Mouse (Mus musculus) forebrain, embryonic 16.5 days (tissue): Measurements from ENCODE around the gene Rint1. TPM values are rescaled to one million over a fixed set of nuclear protein-coding genes. Genes with fewer than 3 reads are reported as not detected.

ENCODE experiments used
- ATAC-seq: fragments of 200-750 bp; cut with Nextera tagmentation; 2 replicates; pipeline ENCODE4 v1.8.0; 2017; ENCODE audit warnings: mild to moderate bottlenecking, moderate library complexity
- H3K27ac ChIP-seq: fragments of 300-500 bp; sonication (generic); 2 replicates; pipeline ENCODE4 v1.5.1; 2014; ENCODE audit warnings: low read length, control low read depth
- H3K27me3 ChIP-seq: fragments of 300-500 bp; sonication (generic); replicated peaks from 2 replicates; pipeline ENCODE4 v1.6.1; 2014; ENCODE audit warnings: low read length; ENCODE audit not compliant: control insufficient read depth, insufficient read depth
- H3K36me3 ChIP-seq: fragments of 300-500 bp; sonication (generic); 2 replicates; pipeline ENCODE4 v1.6.1; 2014; ENCODE audit not compliant: control insufficient read depth, insufficient read depth
- H3K4me1 ChIP-seq: fragments of 300-500 bp; sonication (generic); replicated peaks from 2 replicates; pipeline ENCODE4 v1.6.1; 2014; ENCODE audit warnings: low read length; ENCODE audit not compliant: control insufficient read depth, insufficient read depth
- H3K4me2 ChIP-seq: fragments of 300-500 bp; sonication (generic); 2 replicates; pipeline ENCODE4 v1.6.1; 2014; ENCODE audit warnings: mild to moderate bottlenecking, low read length, control low read depth
- H3K4me3 ChIP-seq: fragments of 300-500 bp; sonication (generic); replicated peaks from 2 replicates; pipeline ENCODE4 v1.5.1; 2014; ENCODE audit warnings: mild to moderate bottlenecking, low read length, control low read depth
- H3K9ac ChIP-seq: fragments of 300-500 bp; sonication (generic); replicated peaks from 2 replicates; pipeline ENCODE4 v1.6.1; 2014; ENCODE audit warnings: low read depth, low read length, control low read depth
- H3K9me3 ChIP-seq: fragments of 300-500 bp; sonication (generic); 2 replicates; pipeline ENCODE4 v1.6.1; 2016; ENCODE audit warnings: low read length; ENCODE audit not compliant: control insufficient read depth
- WGBS: fragments of 180-500 bp; shearing (Covaris S2); extraction: QIAGEN DNeasy Blood & Tissue Kit; methylation state at CpG from one replicate; pipeline ENCODE4 v1.1.7; 2014; 5-methylcytosine and 5-hydroxymethylcytosine counted together
- polyA plus RNA-seq: library from polyadenylated mRNA; unstranded; fragments of >200 nt; fragmentation: Nextera tagmentation; extraction: Ambion mirVana; gene quantifications from 2 replicates; pipeline ENCODE4 v1.2.1, GENCODE M21; 2015

Gene Rint1
- polyA plus RNA-seq, 1 experiment from 2014 or later: 28.4 TPM

GRCm38 (mm10) chr5:23858643-23859042 is 71.1 kb downstream of the Rint1 start:
- Histone ChIP-seq H3K27me3 (no peaks in the 10 kb centered on the region), H3K4me3 (no peak overlapping the region), H3K36me3 (peaks cover 15% of the 10 kb centered on the region; the same call in 1 of the 2 replicates), H3K4me1 (no peaks in the 10 kb centered on the region), H3K4me2 (no peak overlapping the region), H3K9ac (no peak overlapping the region), H3K9me3 (no peaks in the 10 kb centered on the region), H3K27ac (no peak overlapping the region)
- WGBS: 80% methylated on average over 7 of the region's 7 CpGs
- no peak for ATAC-seq

- no peak overlapping the region for H3K27ac ChIP-seq
- H3K36me3 ChIP-seq: 0 out of 2 replicates have a peak, but pooled peaks cover 14% of the 10 kb centered on the region
- ATAC-seq: no peak
- H3K9me3 ChIP-seq: no peaks in the 10 kb centered on the region
- H3K9ac ChIP-seq: no peak overlapping the region
- no peak overlapping the region for H3K4me3 ChIP-seq
- H3K4me1 ChIP-seq: no peaks in the 10 kb centered on the region
- no peaks in the 10 kb centered on the region for H3K27me3 ChIP-seq
- no peak overlapping the region for H3K4me2 ChIP-seq
- 89% methylated on average over 1 of the region's 1 CpGs for WGBS
These were observed 71.7 kb downstream of the Rint1 start for GRCm38 (mm10) chr5:23859087-23859718.

GRCm38 (mm10) chr5:23859896-23860295 is 72.4 kb downstream of the Rint1 start:
- Histone ChIP-seq H3K4me1 (no peaks in the 10 kb centered on the region), H3K4me2 (no peak overlapping the region), H3K9ac (no peak overlapping the region), H3K4me3 (no peak overlapping the region), H3K36me3 (0 out of 2 replicates have a peak, but pooled peaks cover 13% of the 10 kb centered on the region), H3K27ac (no peak overlapping the region), H3K9me3 (no peaks in the 10 kb centered on the region), H3K27me3 (no peaks in the 10 kb centered on the region)
- 85% methylated on average over 5 of the region's 5 CpGs for WGBS
- no peak for ATAC-seq

GRCm38 (mm10) chr5:23861721-23862120 is 74.2 kb downstream of the Rint1 start:
- Histone ChIP-seq H3K36me3 (0 out of 2 replicates have a peak, but pooled peaks cover 4% of the 10 kb centered on the region), H3K27ac (no peak overlapping the region), H3K4me1 (no peaks in the 10 kb centered on the region), H3K4me2 (no peak overlapping the region), H3K4me3 (no peak overlapping the region), H3K9me3 (no peaks in the 10 kb centered on the region), H3K27me3 (no peaks in the 10 kb centered on the region), H3K9ac (no peak overlapping the region)
- no peak for ATAC-seq
- WGBS: 94% methylated on average over 9 of the region's 9 CpGs

- Histone ChIP-seq H3K36me3 (0 out of 2 replicates have a peak, but pooled peaks cover 4% of the 10 kb centered on the region), H3K27ac (no peak overlapping the region), H3K9me3 (no peaks in the 10 kb centered on the region), H3K4me1 (no peaks in the 10 kb centered on the region), H3K4me3 (no peak overlapping the region), H3K27me3 (no peaks in the 10 kb centered on the region), H3K4me2 (no peak overlapping the region), H3K9ac (no peak overlapping the region)
- no peak for ATAC-seq
- 74% methylated on average over 5 of the region's 5 CpGs for WGBS
These were observed 74.8 kb downstream of the Rint1 start for GRCm38 (mm10) chr5:23862291-23862690.

GRCm38 (mm10) chr5:23863166-23864053 is 75.9 kb downstream of the Rint1 start:
- no peak overlapping the region for H3K4me3 ChIP-seq
- no peak overlapping the region for H3K27ac ChIP-seq
- H3K36me3 ChIP-seq: 0 out of 2 replicates have a peak, but pooled peaks cover 4% of the 10 kb centered on the region
- WGBS: 87% methylated on average over 7 of the region's 7 CpGs
- ATAC-seq: no peak
- no peaks in the 10 kb centered on the region for H3K9me3 ChIP-seq
- H3K9ac ChIP-seq: no peak overlapping the region
- H3K4me1 ChIP-seq: no peaks in the 10 kb centered on the region
- H3K27me3 ChIP-seq: no peaks in the 10 kb centered on the region
- H3K4me2 ChIP-seq: no peak overlapping the region

GRCm38 (mm10) chr5:23864054-23864965 is 76.8 kb downstream of the Rint1 start:
- H3K36me3 ChIP-seq: 0 out of 2 replicates have a peak, but pooled peaks cover 4% of the 10 kb centered on the region
- 86% methylated on average over 13 of the region's 13 CpGs for WGBS
- no peaks in the 10 kb centered on the region for H3K9me3 ChIP-seq
- no peak for ATAC-seq
- H3K4me1 ChIP-seq: no peaks in the 10 kb centered on the region
- no peak overlapping the region for H3K4me3 ChIP-seq
- no peak overlapping the region for H3K4me2 ChIP-seq
- no peak overlapping the region for H3K9ac ChIP-seq
- no peak overlapping the region for H3K27ac ChIP-seq
- no peaks in the 10 kb centered on the region for H3K27me3 ChIP-seq

GRCm38 (mm10) chr5:23865941-23866340 is 78.4 kb downstream of the Rint1 start:
- Histone ChIP-seq H3K36me3 (no peaks in the 10 kb centered on the region), H3K4me2 (no peak overlapping the region), H3K27ac (no peak overlapping the region), H3K9ac (no peak overlapping the region), H3K9me3 (no peaks in the 10 kb centered on the region), H3K27me3 (no peaks in the 10 kb centered on the region), H3K4me1 (no peaks in the 10 kb centered on the region), H3K4me3 (no peak overlapping the region)
- WGBS: 75% methylated on average over 5 of the region's 5 CpGs
- ATAC-seq: no peak
